Mouse (Mus musculus) E14TG2a.4 (cell line): ENCODE measurements around the gene Cntn3.
"Not testable (repeated sequence)": the region's sequence is repeated elsewhere in the genome, so short reads cannot be mapped to it uniquely, and the experiment has no call there.

Experiments used
- CTCF ChIP-seq: conservative IDR thresholded peaks from 2 replicates; pipeline ENCODE4 v1.5.1; 2014; ENCODE audit warnings: low read length
- NANOG ChIP-seq: IDR thresholded peaks from 2 replicates; pipeline ENCODE4 v1.6.1; 2014; ENCODE audit warnings: borderline replicate concordance, low read length, mixed read lengths
- POU5F1 ChIP-seq: IDR thresholded peaks from 2 replicates; pipeline ENCODE4 v1.6.1; 2014; ENCODE audit warnings: low read length, borderline replicate concordance

GRCm38 (mm10) chr6:102573001-102573400 lies at the start of gene Cntn3:
- not testable (repeated sequence) for TF ChIP-seq CTCF, NANOG, POU5F1
